Mouse (Mus musculus) midbrain, embryonic 16.5 days (tissue): ENCODE results near the gene Jup. TPM values are rescaled to one million over a fixed set of nuclear protein-coding genes. Genes with fewer than 3 reads are reported as not detected.

ENCODE experiments used
- ATAC-seq: fragments of 200-750 bp; cut with Nextera tagmentation; 2 replicates; pipeline ENCODE4 v1.8.0; 2017; ENCODE audit warnings: moderate TSS enrichment
- H3K27ac ChIP-seq: fragments of 300-500 bp; sonication (generic); 2 replicates; pipeline ENCODE4 v1.5.1; 2014; ENCODE audit warnings: mild to moderate bottlenecking, low read length, mixed read lengths
- H3K27me3 ChIP-seq: fragments of 300-500 bp; sonication (generic); 2 replicates; pipeline ENCODE4 v1.6.1; 2014; ENCODE audit warnings: low read depth, low read length, mixed read lengths; ENCODE audit not compliant: control insufficient read depth, insufficient read depth
- H3K36me3 ChIP-seq: fragments of 300-500 bp; sonication (generic); 2 replicates; pipeline ENCODE4 v1.6.1; 2014; ENCODE audit warnings: mild to moderate bottlenecking, low read length, moderate library complexity, mixed read lengths; ENCODE audit not compliant: control insufficient read depth, insufficient read depth
- H3K4me1 ChIP-seq: fragments of 300-500 bp; sonication (generic); 2 replicates; pipeline ENCODE4 v1.6.1; 2014; ENCODE audit warnings: mild to moderate bottlenecking, low read length, mixed read lengths; ENCODE audit not compliant: control insufficient read depth, insufficient read depth
- H3K4me2 ChIP-seq: fragments of 300-500 bp; sonication (generic); 2 replicates; pipeline ENCODE4 v1.6.1; 2014; ENCODE audit warnings: mild to moderate bottlenecking, low read length, mixed read lengths
- H3K4me3 ChIP-seq: fragments of 300-500 bp; sonication (generic); 2 replicates; pipeline ENCODE4 v1.5.1; 2014; ENCODE audit warnings: low read depth, mild to moderate bottlenecking, low read length, moderate library complexity, mixed read lengths
- H3K9ac ChIP-seq: fragments of 300-500 bp; sonication (generic); 2 replicates; pipeline ENCODE4 v1.6.1; 2014; ENCODE audit warnings: low read depth, low read length, mixed read lengths
- H3K9me3 ChIP-seq: fragments of 300-500 bp; sonication (generic); replicated peaks from 2 replicates; pipeline ENCODE4 v1.6.1; 2014; ENCODE audit warnings: mild to moderate bottlenecking, low read length, mixed read lengths; ENCODE audit not compliant: control insufficient read depth, poor library complexity, severe bottlenecking
- WGBS: fragments of 180-500 bp; shearing (Covaris S2); extraction: QIAGEN DNeasy Blood & Tissue Kit; methylation state at CpG from one replicate; pipeline ENCODE4 v1.1.7; 2014; 5-methylcytosine and 5-hydroxymethylcytosine counted together
- polyA plus RNA-seq: library from polyadenylated mRNA; unstranded; fragments of >200 nt; fragmentation: Nextera tagmentation; extraction: Ambion mirVana; gene quantifications from 2 replicates; pipeline ENCODE4 v1.2.1, GENCODE M21; 2015

Gene Jup
- polyA plus RNA-seq = 99.7 and 109 TPM in 2 replicates

DNA sequence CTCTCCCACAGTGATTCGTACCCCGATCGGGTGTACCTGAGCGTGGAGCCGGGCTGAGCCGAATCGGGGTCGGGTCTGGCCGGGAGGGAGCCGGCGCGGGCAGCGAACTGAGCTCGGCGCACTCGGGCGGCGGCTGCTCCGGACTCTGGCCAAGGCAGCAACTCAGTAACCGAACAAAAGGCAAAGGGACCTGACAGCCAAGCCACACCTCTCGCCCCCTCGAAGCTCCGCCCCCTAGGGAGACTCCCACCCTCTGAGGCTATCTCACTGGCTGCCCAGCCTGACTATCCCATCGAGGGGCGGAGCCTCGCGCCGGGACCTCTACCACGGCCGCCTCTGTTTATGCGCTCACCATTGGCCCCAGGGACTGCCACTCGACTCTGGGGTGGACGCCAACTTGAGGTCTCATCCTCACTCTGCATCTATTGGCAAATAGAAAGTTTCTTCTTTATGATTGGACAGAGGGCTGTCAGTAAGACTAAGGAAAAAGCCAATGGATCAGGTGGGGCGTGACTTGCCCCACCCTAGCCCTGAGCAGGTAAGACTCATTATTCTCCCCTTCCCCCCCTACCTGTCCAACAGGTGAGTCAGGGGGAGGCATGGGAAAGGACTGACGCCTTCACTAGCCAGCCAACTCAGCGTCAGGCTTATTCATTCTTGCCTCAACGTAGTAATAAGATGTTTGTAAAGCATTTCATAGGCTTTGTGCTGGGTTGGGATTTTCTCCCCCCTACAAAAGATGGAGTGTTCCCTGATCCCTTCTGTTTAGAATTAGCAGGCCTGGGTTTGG is at the start of gene Jup:
Jup (minus strand) TSS at position 164 of the 790 bp plus-strand sequence.
- Histone ChIP-seq H3K27ac (peak within 1 kb of the TSS; percentile 77), H3K36me3 (no peaks in the 10 kb centered on the region), H3K4me3 (peak within 1 kb of the TSS; percentile 83), H3K4me2 (peak within 1 kb of the TSS; percentile 66), H3K4me1 (peaks cover 20% of the 10 kb centered on the region), H3K9ac (peak within 1 kb of the TSS; percentile 89), H3K9me3 (no peaks in the 10 kb centered on the region), H3K27me3 (no peaks in the 10 kb centered on the region)
- WGBS = under 1% methylated on average over 36 of the region's 37 CpGs
- peak; percentile 99 for ATAC-seq

DNA sequence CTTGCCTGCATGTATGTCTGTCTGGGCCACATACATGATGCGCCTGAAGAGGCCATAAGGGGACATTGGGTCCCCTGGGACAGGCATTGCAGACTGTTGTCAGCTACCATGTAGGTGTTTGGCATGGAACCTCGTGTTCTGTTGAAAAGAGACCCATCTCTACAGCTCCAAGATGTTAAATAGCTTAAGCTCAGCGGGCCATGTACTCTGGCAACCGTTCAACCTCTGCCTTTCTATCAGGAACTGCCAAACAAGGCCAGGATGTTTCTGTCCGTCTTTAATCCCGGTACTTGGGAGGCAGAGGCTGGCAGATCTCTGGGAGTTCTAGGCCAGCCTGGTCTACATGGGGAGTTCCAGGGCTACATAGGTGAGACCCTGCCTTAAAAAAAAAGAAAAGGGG is 45.1 kb upstream of the Jup start:
- Histone ChIP-seq H3K27me3 (no peaks in the 10 kb centered on the region), H3K4me1 (peaks cover 15% of the 10 kb centered on the region), H3K27ac (no peak overlapping the region), H3K36me3 (no peaks in the 10 kb centered on the region), H3K9me3 (no peaks in the 10 kb centered on the region), H3K4me3 (no peak overlapping the region), H3K4me2 (no peak overlapping the region), H3K9ac (no peak overlapping the region)
- 81% methylated on average over 6 of the region's 6 CpGs for WGBS
- no peak for ATAC-seq

DNA sequence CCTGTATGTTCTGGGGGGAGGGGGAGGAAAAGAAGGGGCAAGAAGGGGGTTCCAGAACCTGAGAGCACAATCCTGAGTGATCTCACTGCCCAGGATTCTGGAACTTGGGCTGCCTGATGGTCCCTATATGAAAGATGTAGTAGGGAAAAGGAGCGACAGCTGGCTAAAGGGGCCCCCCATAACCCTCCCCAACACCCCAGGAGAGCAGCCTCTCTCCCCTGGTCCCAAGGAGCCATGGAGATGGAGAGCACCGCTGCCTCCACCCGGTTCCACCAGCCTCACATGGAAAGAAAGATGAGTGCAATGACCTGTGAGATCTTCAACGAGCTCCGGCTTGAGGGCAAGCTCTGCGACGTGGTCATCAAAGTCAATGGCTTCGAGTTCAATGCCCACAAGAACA is 44.2 kb upstream of the Jup start, which contains the start of the genes Nt5c3b and Klhl10:
Nt5c3b (minus strand) TSS at position 12 of the 400 bp plus-strand sequence.
Klhl10 (plus strand) TSS at position 121 of the 400 bp plus-strand sequence.
- Histone ChIP-seq H3K9ac (peak within 1 kb of the TSS; percentile 95), H3K4me1 (peaks cover 15% of the 10 kb centered on the region), H3K36me3 (0 out of 2 replicates have a peak, but pooled peaks cover 3% of the 10 kb centered on the region), H3K9me3 (no peaks in the 10 kb centered on the region), H3K4me3 (peak within 1 kb of the TSS; percentile 89), H3K27me3 (no peaks in the 10 kb centered on the region), H3K4me2 (peak within 1 kb of the TSS; percentile 78), H3K27ac (peak within 1 kb of the TSS; percentile 79)
- 0 out of 2 replicates have a peak, but pooled peaks have one; percentile 14 for ATAC-seq
- 91% methylated on average over 8 of the region's 8 CpGs for WGBS

DNA sequence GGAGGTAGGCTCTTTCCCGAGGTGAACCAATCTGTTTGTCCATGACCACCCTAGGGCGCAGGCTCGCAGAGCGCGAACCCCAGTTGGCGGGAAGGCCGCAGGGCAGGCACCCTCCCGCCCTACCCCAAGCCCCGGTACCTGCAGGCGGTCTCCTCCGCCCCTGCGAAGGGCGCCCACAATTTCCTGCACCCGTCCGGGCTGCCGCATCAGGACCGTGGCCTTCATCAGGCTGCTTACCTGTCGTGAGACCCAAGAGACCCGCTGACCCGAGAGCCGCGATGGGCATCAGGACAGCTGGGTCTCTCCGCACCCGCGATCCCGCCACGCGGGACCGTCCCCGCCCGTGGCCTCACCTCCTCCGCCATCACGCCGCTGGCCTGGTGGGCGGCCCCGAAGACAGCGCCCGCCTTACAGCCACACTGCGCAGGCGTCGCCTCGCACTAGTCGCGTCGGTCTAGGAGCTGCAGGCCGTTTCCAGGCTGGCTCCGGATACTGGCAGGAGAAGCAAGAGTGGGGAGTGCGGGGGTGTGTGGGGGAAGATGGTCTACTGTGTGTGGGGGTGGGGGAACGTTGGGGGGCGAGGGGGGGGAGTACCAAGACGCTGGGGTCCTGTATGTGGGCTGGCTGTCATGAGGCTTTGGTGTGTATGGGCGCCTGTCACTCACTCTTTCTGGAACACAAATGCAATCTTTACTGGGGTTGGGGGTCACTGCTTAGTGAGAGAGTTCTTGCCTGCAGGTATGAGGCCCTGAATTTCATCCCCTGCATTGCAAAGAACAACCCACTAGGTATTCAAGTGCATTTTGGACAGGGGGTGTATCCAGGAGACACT is 43.3 kb upstream of the Jup start:
- Histone ChIP-seq H3K4me3 (peak overlapping the region; percentile 89), H3K27ac (peak overlapping the region; percentile 79), H3K4me2 (peak overlapping the region; percentile 78), H3K36me3 (peaks cover 6% of the 10 kb centered on the region; the same call in 1 of the 2 replicates), H3K9ac (peak overlapping the region; percentile 95), H3K4me1 (peaks cover 15% of the 10 kb centered on the region), H3K27me3 (no peaks in the 10 kb centered on the region), H3K9me3 (no peaks in the 10 kb centered on the region)
- ATAC-seq = peak; percentile 97
- WGBS = under 1% methylated on average over 52 of the region's 52 CpGs

DNA sequence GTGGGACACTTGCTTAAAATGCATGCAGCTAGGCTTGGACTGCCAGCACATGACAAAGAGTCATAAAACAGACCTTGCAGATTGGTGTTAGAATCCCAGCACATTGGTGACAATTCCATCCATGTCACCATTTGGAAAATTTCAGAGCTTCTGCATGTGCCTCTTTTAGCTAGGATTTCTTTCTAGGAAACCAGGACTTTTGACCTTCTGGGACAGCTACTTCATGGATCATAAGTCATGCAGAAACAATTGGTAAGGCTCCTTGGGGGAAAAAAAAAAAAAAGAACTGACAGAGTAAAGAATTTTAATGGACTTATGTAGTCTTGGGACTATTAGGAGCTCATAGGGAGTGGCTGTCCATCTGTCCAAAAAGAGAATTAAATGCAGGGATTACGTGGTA is 40.3 kb upstream of the Jup start:
- H3K4me3 ChIP-seq = no peak overlapping the region
- no peak overlapping the region for H3K4me2 ChIP-seq
- no peaks in the 10 kb centered on the region for H3K27me3 ChIP-seq
- H3K27ac ChIP-seq = no peak overlapping the region
- 82% methylated on average over 1 of the region's 1 CpGs for WGBS
- H3K9ac ChIP-seq = no peak overlapping the region
- no peaks in the 10 kb centered on the region for H3K9me3 ChIP-seq
- peaks cover 15% of the 10 kb centered on the region for H3K4me1 ChIP-seq
- ATAC-seq = no peak
- peaks cover 9% of the 10 kb centered on the region; the same call in 1 of the 2 replicates for H3K36me3 ChIP-seq

DNA sequence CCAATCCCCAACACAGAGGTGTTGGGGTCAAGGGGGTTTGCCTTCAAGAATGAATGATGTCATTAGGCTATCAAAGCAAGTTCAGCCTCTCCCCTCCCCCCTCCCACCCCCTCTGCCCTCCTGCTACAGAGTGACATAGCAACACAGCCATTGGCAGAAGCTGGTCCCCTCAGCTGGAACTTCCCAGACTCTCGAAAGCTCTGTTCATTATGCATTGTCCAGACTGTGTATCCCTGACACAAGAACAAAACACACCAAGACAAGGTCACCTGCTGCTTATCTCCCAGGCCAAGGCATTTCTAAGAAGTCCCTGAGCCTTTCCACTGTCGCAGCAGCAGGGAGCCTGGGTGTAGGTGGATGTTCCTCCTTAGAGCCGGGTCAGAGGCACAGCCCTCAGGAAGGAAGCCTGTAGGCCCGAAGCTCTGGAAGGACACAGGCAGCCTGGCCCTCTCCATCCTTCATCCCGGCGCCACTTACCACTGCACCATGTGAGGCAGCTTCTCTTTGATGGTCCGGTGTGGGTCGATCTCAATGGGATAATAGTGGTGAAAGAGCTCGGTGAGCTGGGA is 38.2 kb upstream of the Jup start:
- 45% methylated on average over 9 of the region's 9 CpGs for WGBS
- ATAC-seq = no peak

DNA sequence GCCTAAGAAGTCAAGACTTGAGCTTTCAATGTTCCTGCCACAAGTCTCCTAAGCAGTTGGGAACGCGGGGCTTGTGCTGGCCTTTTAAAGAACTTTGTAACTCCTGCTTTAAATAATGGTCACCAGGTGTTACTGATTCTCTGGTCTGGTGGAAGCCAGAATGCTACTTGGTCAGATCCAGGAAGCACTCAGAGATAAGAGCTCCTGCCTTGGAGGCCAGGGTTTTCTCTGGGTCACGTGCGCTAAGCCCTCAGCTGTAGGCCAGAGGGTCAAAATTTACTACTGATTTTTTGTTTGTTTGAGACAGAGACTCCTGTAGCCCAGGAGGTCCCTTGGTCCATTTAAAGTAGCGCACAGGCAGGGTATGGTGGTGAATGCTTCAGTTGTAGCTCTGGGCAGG is 34.4 kb upstream of the Jup start:
- Histone ChIP-seq H3K27ac (no peak overlapping the region), H3K9me3 (no peaks in the 10 kb centered on the region), H3K36me3 (peaks cover 13% of the 10 kb centered on the region; the same call in 1 of the 2 replicates), H3K4me1 (no peaks in the 10 kb centered on the region), H3K4me3 (no peak overlapping the region), H3K27me3 (no peaks in the 10 kb centered on the region), H3K4me2 (no peak overlapping the region), H3K9ac (no peak overlapping the region)
- no peak for ATAC-seq
- WGBS = 98% methylated on average over 5 of the region's 5 CpGs

More for the DNA sequence above, 38.2 kb upstream of the Jup start:
- no peak overlapping the region for H3K9ac ChIP-seq
- H3K27ac ChIP-seq = no peak overlapping the region
- H3K4me1 ChIP-seq = peaks cover 11% of the 10 kb centered on the region
- no peak overlapping the region for H3K4me3 ChIP-seq
- H3K36me3 ChIP-seq = peaks cover 14% of the 10 kb centered on the region; the same call in 1 of the 2 replicates
- H3K4me2 ChIP-seq = no peak overlapping the region
- no peaks in the 10 kb centered on the region for H3K9me3 ChIP-seq
- no peaks in the 10 kb centered on the region for H3K27me3 ChIP-seq

DNA sequence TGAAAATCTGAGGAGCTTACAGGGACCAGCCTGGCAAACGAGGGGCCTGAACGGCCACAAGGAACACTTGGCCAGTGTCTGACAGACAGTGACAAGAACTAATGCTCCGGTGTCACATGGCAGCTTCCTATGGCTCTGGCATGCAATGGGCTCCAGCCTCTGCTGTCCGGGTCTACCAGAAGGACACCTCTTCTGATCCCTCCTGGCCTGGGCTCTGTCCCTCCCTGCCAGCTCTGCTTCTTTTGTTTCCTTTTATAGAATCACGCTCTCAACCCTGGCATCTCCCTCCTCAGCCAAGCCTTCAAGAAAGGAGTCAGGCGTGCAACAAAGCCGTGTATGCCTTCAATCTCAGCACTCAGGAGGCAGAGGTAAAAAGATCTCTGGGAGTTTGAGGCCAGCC is 32.5 kb upstream of the Jup start:
- H3K27me3 ChIP-seq = no peaks in the 10 kb centered on the region
- 90% methylated on average over 7 of the region's 7 CpGs for WGBS
- H3K9ac ChIP-seq = no peak overlapping the region
- no peak overlapping the region for H3K27ac ChIP-seq
- H3K36me3 ChIP-seq = peaks cover 7% of the 10 kb centered on the region; the same call in 1 of the 2 replicates
- no peak overlapping the region for H3K4me3 ChIP-seq
- no peak overlapping the region for H3K4me2 ChIP-seq
- ATAC-seq = no peak
- H3K4me1 ChIP-seq = no peaks in the 10 kb centered on the region
- H3K9me3 ChIP-seq = no peaks in the 10 kb centered on the region
